Mouse (Mus musculus) A20 (cell line): ENCODE measurements around the gene Bcl6.
A peak's percentile ranks its signal among the peaks of the same experiment; 100 is the strongest.

Experiments
- DNase-seq: peaks from one replicate; pipeline ENCODE4 v3.0.0-alpha.2; 2011; ENCODE audit warnings: low read depth, low spot score

Bcl6 gene

GRCm38 (mm10) chr16:23988466-23989208 is at the start of gene Bcl6, which contains the start of gene Gm37419:
Bcl6 (minus strand) TSS chr16:23988852.
Gm37419 (plus strand) TSS chr16:23988482.
- DNase-seq = peak; percentile 96

GRCm38 (mm10) chr16:24036398-24036797 is 47.7 kb upstream of the Bcl6 start:
- DNase-seq = no peak

GRCm38 (mm10) chr16:24035767-24036166 is 47.1 kb upstream of the Bcl6 start:
- no peak for DNase-seq

- no peak for DNase-seq
Measured at GRCm38 (mm10) chr16:24034450-24034849, 45.8 kb upstream of the Bcl6 start.

- no peak for DNase-seq
Measured at GRCm38 (mm10) chr16:24033259-24033658, 44.6 kb upstream of the Bcl6 start.

GRCm38 (mm10) chr16:24029965-24030672 is 41.5 kb upstream of the Bcl6 start:
- no peak for DNase-seq

GRCm38 (mm10) chr16:24025442-24025841 is 36.8 kb upstream of the Bcl6 start:
- DNase-seq = no peak

- no peak for DNase-seq
Measured at GRCm38 (mm10) chr16:24022605-24023004, 34.0 kb upstream of the Bcl6 start.

GRCm38 (mm10) chr16:24021722-24022121 is 33.1 kb upstream of the Bcl6 start:
- DNase-seq = no peak

- no peak for DNase-seq
Measured at GRCm38 (mm10) chr16:24016742-24017141, 28.1 kb upstream of the Bcl6 start.

- DNase-seq = no peak
Measured at GRCm38 (mm10) chr16:24016273-24016672, 27.6 kb upstream of the Bcl6 start.

- no peak for DNase-seq
Measured at GRCm38 (mm10) chr16:24014378-24014777, 25.7 kb upstream of the Bcl6 start.

- peak; percentile 78 for DNase-seq
Measured at GRCm38 (mm10) chr16:24012066-24012465, 23.4 kb upstream of the Bcl6 start.

GRCm38 (mm10) chr16:24011306-24011705 is 22.7 kb upstream of the Bcl6 start:
- no peak for DNase-seq

GRCm38 (mm10) chr16:24009891-24010290 is 21.2 kb upstream of the Bcl6 start:
- no peak for DNase-seq

GRCm38 (mm10) chr16:24005928-24006327 is 17.3 kb upstream of the Bcl6 start:
- no peak for DNase-seq

- no peak for DNase-seq
Measured at GRCm38 (mm10) chr16:23997912-23998311, 9.3 kb upstream of the Bcl6 start.

- peak; percentile 28 for DNase-seq
Measured at GRCm38 (mm10) chr16:23997228-23997627, 8.6 kb upstream of the Bcl6 start.

- DNase-seq = no peak
Measured at GRCm38 (mm10) chr16:23996342-23996741, 7.7 kb upstream of the Bcl6 start.

- peak; percentile 85 for DNase-seq
Measured at GRCm38 (mm10) chr16:23993351-23994321, 5.0 kb upstream of the Bcl6 start.

GRCm38 (mm10) chr16:23991846-23992580 is 3.4 kb upstream of the Bcl6 start:
- peak; percentile 65 for DNase-seq
